ENCODE assay signal across 16 mouse cellular contexts in genomic region chr17:63369631-63370310, GRCm38 (mm10).
DNase-seq lines count a peak whose midpoint lies in the region; ATAC-seq and TF ChIP-seq lines count a peak whose summit lies in the region.
"Had no signal": no experiment of that assay in that cellular context is flagged by ENCODE, and none has a peak within 500 bp of the region (broad histone marks: within the 10 kb centered on the region; RNA-seq: fewer than 3 reads in every experiment).

No protein-coding gene starts in this region.

- no peak for TF ChIP-seq CTCF in kidney, adult 2 months (conservative IDR thresholded peaks at IDR 0.05; ENCODE audit: insufficient read depth, insufficient read length, low read depth, low read length)
- TF ChIP-seq CTCF in small intestine, adult 2 months (IDR thresholded peaks at IDR 0.05; ENCODE audit: extremely low read depth, insufficient read length, insufficient replicate concordance, low read depth, low read length), result no peak
- TF ChIP-seq CTCF in forebrain, postnatal 0 days (IDR thresholded peaks at IDR 0.05; ENCODE audit: low read depth), result no peak

- no peak for TF ChIP-seq POLR2A in kidney, adult 2 months (IDR thresholded peaks at IDR 0.05; ENCODE audit: low read depth, low read length)
- TF ChIP-seq POLR2A in small intestine, adult 2 months (IDR thresholded peaks at IDR 0.05; ENCODE audit: low read depth, low read length), result no peak

- no peak overlapping the region for H3K9ac ChIP-seq in midbrain, embryonic 11.5 days (ENCODE audit: low read length)
- no peak overlapping the region for H3K9ac ChIP-seq in midbrain, embryonic 13.5 days (replicated peaks)
- H3K9ac ChIP-seq in forebrain, postnatal 0 days, result no peak overlapping the region
- H3K9ac ChIP-seq: kidney, embryonic 15.5 days; neural tube, embryonic 13.5 days had no signal

- no peak for ATAC-seq in midbrain, embryonic 11.5 days (ENCODE audit: low FRiP score)
- no peak for ATAC-seq in midbrain, embryonic 13.5 days
- no peak for ATAC-seq in forebrain, postnatal 0 days

- H3K4me3 ChIP-seq in kidney, adult 2 months (ENCODE audit: insufficient read depth, low read depth, low read length), result no peak overlapping the region
- H3K4me3 ChIP-seq in midbrain, embryonic 11.5 days (ENCODE audit: low read depth, low read length), result no peak overlapping the region
- H3K4me3 ChIP-seq in midbrain, embryonic 13.5 days (replicated peaks), result no peak overlapping the region
- no peak overlapping the region for H3K4me3 ChIP-seq in small intestine, adult 2 months (ENCODE audit: low read depth, low read length)
- no peak overlapping the region for H3K4me3 ChIP-seq in forebrain, postnatal 0 days (ENCODE audit: low read depth, low read length)
- H3K4me3 ChIP-seq in midbrain, embryonic 10.5 days, result no peak overlapping the region
- H3K4me3 ChIP-seq: forebrain, embryonic 10.5 days; hindbrain, embryonic 10.5 days; kidney, embryonic 15.5 days; neural tube, embryonic 13.5 days had no signal

- DNase-seq in kidney, adult 2 months, result peak; percentile 25
- DNase-seq in kidney, adult 18-20 months, result no peak
- DNase-seq in midbrain, embryonic 11.5 days (ENCODE audit: low spot score, missing footprints), result peak; percentile 44
- peak; percentile 14 for DNase-seq in lung, postnatal 36 days
- no peak for DNase-seq in forebrain, postnatal 0 days
- no peak for DNase-seq in midbrain, embryonic 10.5 days (ENCODE audit: low spot score)
- DNase-seq: cerebellum, postnatal 10 days; layer of hippocampus, postnatal 36 days; left cerebral cortex, postnatal 4 days had no signal

- no peak overlapping the region for H3K4me2 ChIP-seq in midbrain, embryonic 11.5 days
- H3K4me2 ChIP-seq in midbrain, embryonic 13.5 days (replicated peaks), result no peak overlapping the region
- no peak overlapping the region for H3K4me2 ChIP-seq in forebrain, postnatal 0 days (ENCODE audit: low read depth)
- H3K4me2 ChIP-seq: kidney, embryonic 15.5 days; liver, embryonic 11.5 days; neural tube, embryonic 13.5 days had no signal

- no peaks in the 10 kb centered on the region for H3K36me3 ChIP-seq in kidney, adult 2 months (ENCODE audit: control insufficient read depth, insufficient read depth, low read length)
- no peaks in the 10 kb centered on the region for H3K36me3 ChIP-seq in midbrain, embryonic 11.5 days (ENCODE audit: control insufficient read depth, insufficient read depth, low read length)
- no peaks in the 10 kb centered on the region for H3K36me3 ChIP-seq in midbrain, embryonic 13.5 days
- no peaks in the 10 kb centered on the region for H3K36me3 ChIP-seq in small intestine, adult 2 months (ENCODE audit: control insufficient read depth, insufficient read depth, low read length)
- H3K36me3 ChIP-seq in forebrain, postnatal 0 days (ENCODE audit: insufficient read depth), result no peaks in the 10 kb centered on the region
- no peaks in the 10 kb centered on the region for H3K36me3 ChIP-seq in midbrain, embryonic 10.5 days
- H3K36me3 ChIP-seq: forebrain, embryonic 10.5 days; hindbrain, embryonic 10.5 days; kidney, embryonic 15.5 days; neural tube, embryonic 13.5 days had no signal

- H3K27ac ChIP-seq in kidney, adult 2 months (ENCODE audit: insufficient read depth, low read depth, low read length), result no peak overlapping the region
- no peak overlapping the region for H3K27ac ChIP-seq in midbrain, embryonic 11.5 days (ENCODE audit: low read depth, low read length)
- no peak overlapping the region for H3K27ac ChIP-seq in midbrain, embryonic 13.5 days
- H3K27ac ChIP-seq in small intestine, adult 2 months (ENCODE audit: insufficient read depth, low read depth, low read length), result peak overlapping the region; percentile 59; the same call in 1 of the 2 replicates
- H3K27ac ChIP-seq in forebrain, postnatal 0 days (ENCODE audit: low read depth, low read length), result no peak overlapping the region
- no peak overlapping the region for H3K27ac ChIP-seq in midbrain, embryonic 10.5 days (replicated peaks)
- H3K27ac ChIP-seq: forebrain, embryonic 10.5 days; hindbrain, embryonic 10.5 days; kidney, embryonic 15.5 days; neural tube, embryonic 13.5 days had no signal

- peaks cover 3% of the 10 kb centered on the region; the same call in 1 of the 2 replicates for H3K4me1 ChIP-seq in kidney, adult 2 months (ENCODE audit: control insufficient read depth, insufficient read depth, low read length)
- no peaks in the 10 kb centered on the region for H3K4me1 ChIP-seq in midbrain, embryonic 11.5 days (ENCODE audit: control insufficient read depth, insufficient read depth, low read length)
- H3K4me1 ChIP-seq in midbrain, embryonic 13.5 days (replicated peaks), result peaks cover 10% of the 10 kb centered on the region; the same call in 1 of the 2 replicates
- H3K4me1 ChIP-seq in small intestine, adult 2 months (ENCODE audit: control insufficient read depth, insufficient read depth, insufficient read length, low read length), result 0 out of 2 replicates have a peak, but pooled peaks cover 2% of the 10 kb centered on the region
- H3K4me1 ChIP-seq in forebrain, postnatal 0 days (ENCODE audit: insufficient read depth), result 0 out of 2 replicates have a peak, but pooled peaks cover 5% of the 10 kb centered on the region
- no peaks in the 10 kb centered on the region for H3K4me1 ChIP-seq in midbrain, embryonic 10.5 days

- 65% methylated on average over 8 of the region's 8 CpGs for WGBS in kidney, adult 2 months
- 71% methylated on average over 8 of the region's 8 CpGs for WGBS in midbrain, embryonic 11.5 days
- WGBS in midbrain, embryonic 13.5 days, result 69% methylated on average over 8 of the region's 8 CpGs
- 83% methylated on average over 8 of the region's 8 CpGs for WGBS in small intestine, adult 2 months
- 67% methylated on average over 8 of the region's 8 CpGs for WGBS in forebrain, postnatal 0 days
- WGBS in midbrain, embryonic 10.5 days, result 76% methylated on average over 8 of the region's 8 CpGs

- H3K27me3 ChIP-seq in kidney, adult 2 months (replicated peaks; ENCODE audit: control insufficient read depth, insufficient read depth, low read length), result no peaks in the 10 kb centered on the region
- no peaks in the 10 kb centered on the region for H3K27me3 ChIP-seq in midbrain, embryonic 11.5 days (ENCODE audit: control insufficient read depth, insufficient read depth, low read length)
- no peaks in the 10 kb centered on the region for H3K27me3 ChIP-seq in midbrain, embryonic 13.5 days
- no peaks in the 10 kb centered on the region for H3K27me3 ChIP-seq in small intestine, adult 2 months (ENCODE audit: control insufficient read depth, insufficient read depth, low read length)
- no peaks in the 10 kb centered on the region for H3K27me3 ChIP-seq in forebrain, postnatal 0 days (ENCODE audit: insufficient read depth, low read length)
- no peaks in the 10 kb centered on the region for H3K27me3 ChIP-seq in midbrain, embryonic 10.5 days (ENCODE audit: low read depth, poor library complexity, severe bottlenecking)
- H3K27me3 ChIP-seq: kidney, embryonic 15.5 days; neural tube, embryonic 13.5 days had no signal

- no peaks in the 10 kb centered on the region for H3K9me3 ChIP-seq in midbrain, embryonic 11.5 days (ENCODE audit: control insufficient read depth, low read length)
- H3K9me3 ChIP-seq in midbrain, embryonic 13.5 days, result no peaks in the 10 kb centered on the region
- no peaks in the 10 kb centered on the region for H3K9me3 ChIP-seq in forebrain, postnatal 0 days (ENCODE audit: low read length)
- H3K9me3 ChIP-seq in midbrain, embryonic 10.5 days (replicated peaks), result no peaks in the 10 kb centered on the region
- H3K9me3 ChIP-seq: forebrain, embryonic 10.5 days; hindbrain, embryonic 10.5 days; kidney, embryonic 15.5 days; neural tube, embryonic 13.5 days had no signal

Comparison
In these comparisons a context has a peak if more than half of its experiments do, and no peak if none do; other contexts are left out.
1. DNase-seq: peak in kidney, adult 2 months (single experiment), midbrain, embryonic 11.5 days (single experiment) and lung, postnatal 36 days (single experiment); none in kidney, adult 18-20 months (single experiment), forebrain, postnatal 0 days (single experiment) and midbrain, embryonic 10.5 days (single experiment).